Mouse (Mus musculus) kidney, adult 2 months (tissue): ENCODE measurements around the gene Znrd1as.

Source experiments
- CTCF ChIP-seq: fragments of 200-500 bp; conservative IDR thresholded peaks from 2 replicates; pipeline ENCODE4 v1.5.1; 2011; ENCODE audit warnings: low read depth, mild to moderate bottlenecking, control low read depth, low read length, moderate library complexity, mixed read lengths; ENCODE audit not compliant: insufficient read depth, insufficient read length
- POLR2A ChIP-seq: fragments of 200-500 bp; IDR thresholded peaks from one replicate; pipeline ENCODE4 v1.6.1; 2011; ENCODE audit warnings: low read depth, low read length, control low read depth

- no peak for TF ChIP-seq POLR2A
- no peak for TF ChIP-seq CTCF
These were observed 34.9 kb upstream of the Znrd1as start for GRCm38 (mm10) chr17:36923491-36923890.
